Mouse (Mus musculus) Muller cell, postnatal 12 days (primary cell): ENCODE measurements around the gene Zc3h18.
A peak's percentile ranks its signal among the peaks of the same experiment; 100 is the strongest.

ENCODE experiments used
- DNase-seq: peaks from one replicate; pipeline ENCODE4 v3.0.0-alpha.2; 2015; ENCODE audit errors: inconsistent ontology term

Gene Zc3h18

GRCm38 (mm10) chr8:122347811-122348552, 28.4 kb upstream of the Zc3h18 start:
- DNase-seq = peak; percentile 81

GRCm38 (mm10) chr8:122349357-122350297, 26.8 kb upstream of the Zc3h18 start:
- DNase-seq = no peak

GRCm38 (mm10) chr8:122350309-122351089, 25.9 kb upstream of the Zc3h18 start:
- no peak for DNase-seq

GRCm38 (mm10) chr8:122354157-122354556, 22.3 kb upstream of the Zc3h18 start:
- DNase-seq = no peak

GRCm38 (mm10) chr8:122355642-122356606, 20.5 kb upstream of the Zc3h18 start:
- peak; percentile 50 for DNase-seq

GRCm38 (mm10) chr8:122357202-122357601, 19.2 kb upstream of the Zc3h18 start:
- DNase-seq = no peak

GRCm38 (mm10) chr8:122357641-122358040, 18.8 kb upstream of the Zc3h18 start:
- DNase-seq = no peak

- DNase-seq = peak; percentile 84
These were observed 17.2 kb upstream of the Zc3h18 start for GRCm38 (mm10) chr8:122359111-122359775.

- no peak for DNase-seq
These were observed 15.6 kb upstream of the Zc3h18 start, which contains the start of gene Trhr2 for GRCm38 (mm10) chr8:122360696-122361416. TSS of gene Trhr2 (minus strand) at chr8:122360746.

- no peak for DNase-seq
These were observed 14.1 kb upstream of the Zc3h18 start for GRCm38 (mm10) chr8:122362271-122362670.

- no peak for DNase-seq
These were observed 13.4 kb upstream of the Zc3h18 start for GRCm38 (mm10) chr8:122362967-122363366.

GRCm38 (mm10) chr8:122368494-122368893, 7.9 kb upstream of the Zc3h18 start:
- DNase-seq = no peak

GRCm38 (mm10) chr8:122369665-122370064, 6.7 kb upstream of the Zc3h18 start:
- peak; percentile 35 for DNase-seq

GRCm38 (mm10) chr8:122371706-122372105, 4.7 kb upstream of the Zc3h18 start:
- DNase-seq = no peak

GRCm38 (mm10) chr8:122375320-122375719, 1.1 kb upstream of the Zc3h18 start:
- no peak for DNase-seq

- DNase-seq = no peak
These were observed 551 bp upstream of the Zc3h18 start for GRCm38 (mm10) chr8:122375751-122376364.

GRCm38 (mm10) chr8:122383039-122383438, 6.6 kb downstream of the Zc3h18 start:
- no peak for DNase-seq

- DNase-seq = no peak
These were observed 12.9 kb downstream of the Zc3h18 start for GRCm38 (mm10) chr8:122389357-122389756.

- no peak for DNase-seq
These were observed 14.3 kb downstream of the Zc3h18 start for GRCm38 (mm10) chr8:122390758-122391157.
